Mouse (Mus musculus) cerebellum, adult 9-11 months (tissue): ENCODE data around the gene Ccdc114.

Experiments
- DNase-seq: peaks from one replicate; pipeline ENCODE4 v3.0.0; 2022

Gene Ccdc114

DNA sequence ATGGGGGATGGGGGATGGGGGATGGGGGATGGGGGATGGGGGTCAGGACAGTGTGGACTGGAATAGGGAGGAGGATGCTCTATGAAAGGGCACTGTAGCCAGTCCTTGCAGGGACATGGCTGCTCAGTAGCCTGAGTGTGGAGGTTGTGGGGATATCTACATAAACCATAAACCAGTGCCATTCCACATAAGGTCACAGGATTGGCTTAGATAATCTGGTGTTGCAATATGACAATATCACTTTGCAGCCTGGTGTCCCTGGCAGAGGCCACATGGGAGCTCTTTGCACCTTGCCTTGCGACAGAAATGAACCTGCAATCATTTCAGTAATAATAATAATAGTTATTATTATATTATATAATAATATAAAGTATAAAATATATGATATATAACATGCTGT lies 64.5 kb downstream of the Ccdc114 start:
- DNase-seq = no peak

- no peak for DNase-seq
Observed at GRCm38 (mm10) chr7:45992470-45992869, 68.6 kb downstream of the Ccdc114 start.
